Mouse (Mus musculus) WW6 (cell line): ENCODE measurements around the gene Akr1b10.
"Not testable (repeated sequence)": the region's sequence is repeated elsewhere in the genome, so short reads cannot be mapped to it uniquely, and the experiment has no call there.

Source experiments
- DNase-seq: peaks from one replicate; pipeline ENCODE4 v3.0.0-alpha.2; 2013; ENCODE audit warnings: low read depth, low spot score

Gene Akr1b10

DNA sequence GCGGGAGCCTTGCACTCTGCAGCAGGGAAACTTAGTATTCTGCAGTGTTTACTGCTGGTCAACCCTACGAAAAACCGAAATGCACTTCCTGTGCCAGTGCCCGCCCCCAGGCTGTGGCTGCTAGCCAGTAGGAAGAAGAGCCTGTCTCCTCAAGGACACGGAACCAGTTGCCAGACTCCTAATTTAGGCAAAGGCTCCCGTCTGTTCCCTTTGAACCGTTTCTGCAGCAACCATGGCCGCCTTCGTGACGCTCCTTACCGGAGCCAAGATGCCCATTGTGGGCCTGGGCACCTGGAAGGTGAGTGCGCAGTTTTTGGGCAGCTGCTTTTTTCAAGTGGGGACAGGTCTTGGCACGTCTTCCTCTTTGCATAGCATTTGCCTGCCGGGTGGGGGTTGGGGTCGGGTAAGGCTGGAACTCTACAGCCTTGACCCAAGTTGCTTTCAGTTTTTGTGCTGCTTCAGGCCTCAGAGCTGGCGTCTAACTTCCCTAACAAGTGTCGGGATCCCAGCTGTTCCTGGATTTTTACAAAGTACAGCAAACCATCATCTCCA lies at the start of gene Akr1b10:
Akr1b10 (plus strand) TSS at position 109 of the 552 bp plus-strand sequence.
- peak; percentile 28 for DNase-seq

DNA sequence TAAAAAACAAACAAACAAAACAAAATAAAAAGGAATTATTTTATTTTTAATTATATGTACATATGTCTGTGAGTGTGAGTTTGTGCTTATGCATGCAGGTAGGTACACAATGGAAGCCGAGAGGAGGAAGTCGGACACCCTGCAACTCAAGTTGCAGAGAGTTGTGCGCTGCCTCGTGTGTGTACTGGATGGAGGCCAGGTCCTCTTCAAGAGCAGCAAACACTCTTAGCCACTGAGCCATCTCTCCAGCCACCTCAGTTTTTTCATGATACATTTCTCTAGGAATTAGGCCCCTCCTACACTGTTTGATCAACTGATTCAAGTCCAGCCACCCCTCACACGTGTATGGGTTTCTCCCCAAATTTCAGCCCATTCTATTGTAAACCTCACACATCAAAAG lies 49.3 kb upstream of the Akr1b10 start:
- no peak for DNase-seq

DNA sequence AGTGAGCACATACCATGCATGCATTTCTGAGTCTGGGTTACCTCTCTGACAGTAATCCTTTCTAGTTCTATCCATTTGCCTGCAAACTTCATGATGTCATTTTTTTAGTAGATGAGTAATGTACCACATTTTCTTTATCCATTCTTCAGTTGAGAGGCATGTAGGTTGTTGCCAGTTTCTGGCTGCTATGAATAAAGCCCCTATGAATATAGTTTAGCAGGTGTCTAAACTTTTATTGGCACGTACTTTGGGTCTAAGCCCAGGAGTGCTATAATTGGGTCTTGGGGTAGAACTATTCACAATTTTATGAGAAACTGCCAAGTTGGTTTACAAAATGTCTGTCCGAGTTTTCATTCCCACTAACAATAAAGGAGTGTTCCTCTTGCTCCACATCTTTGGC lies 46.2 kb upstream of the Akr1b10 start:
- no peak for DNase-seq

DNA sequence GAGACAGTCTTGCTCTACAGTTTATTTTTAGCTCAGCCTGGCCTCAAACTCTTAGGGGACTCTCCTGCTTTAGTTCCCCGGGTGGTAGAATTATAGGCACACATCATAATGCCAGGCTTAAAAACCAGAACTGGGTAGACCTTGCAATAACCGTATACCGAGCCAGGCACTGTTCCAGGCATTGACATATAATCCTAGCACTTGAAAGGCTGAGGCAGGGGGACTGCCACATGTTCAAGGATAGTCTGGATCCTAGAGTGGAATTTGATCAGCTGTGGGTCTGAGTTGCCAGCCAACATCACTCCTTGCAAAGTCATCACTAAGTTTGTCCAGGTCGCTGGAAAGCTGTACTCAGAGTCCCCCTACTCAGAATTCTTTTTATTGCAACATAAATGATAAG lies 42.0 kb upstream of the Akr1b10 start:
- no peak for DNase-seq

DNA sequence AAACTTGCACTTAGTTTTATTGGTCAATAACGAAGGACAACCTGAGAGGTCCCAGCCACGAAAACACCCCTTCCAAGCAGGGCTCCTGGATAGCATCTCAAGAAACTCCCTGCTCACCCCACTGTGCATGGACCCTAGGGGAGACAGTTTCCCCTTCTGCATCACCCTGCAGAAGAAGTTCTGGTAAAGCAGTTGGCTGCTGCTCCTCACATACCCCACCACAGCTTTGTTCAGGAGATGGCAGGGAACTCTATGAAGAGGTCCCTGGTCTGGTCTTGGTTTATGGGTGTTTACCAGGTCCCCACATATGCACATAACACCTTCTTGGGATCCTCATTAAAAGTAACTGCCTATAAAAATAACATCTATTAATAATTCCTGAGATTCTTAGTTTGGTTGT lies 41.5 kb upstream of the Akr1b10 start:
- DNase-seq: no peak

DNA sequence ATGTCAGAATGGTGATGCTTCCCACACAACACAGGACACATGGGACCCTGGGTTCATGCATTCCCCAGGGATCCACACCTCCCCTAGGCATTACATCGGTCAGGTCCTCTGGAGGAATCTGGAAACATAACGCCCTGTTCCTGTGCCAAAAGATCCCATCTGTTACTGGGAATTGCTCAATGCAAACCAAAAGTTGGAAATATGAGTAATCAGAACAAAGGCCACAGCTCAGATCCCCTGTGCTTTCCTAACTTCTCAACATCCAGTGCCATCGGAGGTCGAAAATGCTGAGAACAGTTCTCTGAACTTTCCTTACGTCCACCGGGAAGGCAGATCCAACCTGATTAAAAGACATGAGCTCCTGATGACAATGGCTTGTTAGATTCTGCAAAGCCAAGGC lies 40.6 kb upstream of the Akr1b10 start:
- no peak for DNase-seq

DNA sequence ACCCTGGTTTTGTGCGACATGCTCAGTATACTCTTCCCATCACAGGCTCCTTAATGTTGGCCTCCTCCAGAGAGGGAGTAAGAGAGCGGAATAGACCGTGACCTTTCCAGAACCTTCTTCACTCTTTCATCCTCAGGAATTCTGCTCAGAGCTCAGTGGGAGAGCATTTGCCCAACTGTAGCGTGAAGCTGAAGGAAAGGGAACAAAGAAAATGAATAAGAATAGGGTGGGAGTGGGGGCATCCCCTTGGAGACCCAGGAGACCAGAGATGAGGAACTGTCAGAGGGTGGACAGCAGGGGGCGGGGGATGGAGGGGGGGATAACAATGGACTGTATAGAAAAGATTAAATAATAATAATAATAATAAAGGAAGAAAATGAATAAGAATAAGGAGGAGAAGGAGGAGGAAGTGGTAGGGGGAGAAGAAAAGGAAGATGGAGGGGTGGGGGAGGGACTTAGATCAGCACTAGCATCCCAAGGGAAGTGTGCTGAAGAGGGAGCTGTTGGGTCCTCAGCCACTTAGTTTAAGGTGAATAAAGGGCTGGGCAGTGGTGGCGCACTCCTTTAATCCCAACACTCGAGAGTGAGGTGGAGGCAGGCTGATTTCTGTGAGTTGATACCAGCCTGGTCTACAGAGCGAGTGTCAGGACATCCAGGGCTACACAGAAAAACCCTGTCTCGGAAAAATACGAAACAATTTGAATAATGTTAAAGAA lies 39.7 kb upstream of the Akr1b10 start:
- no peak for DNase-seq

DNA sequence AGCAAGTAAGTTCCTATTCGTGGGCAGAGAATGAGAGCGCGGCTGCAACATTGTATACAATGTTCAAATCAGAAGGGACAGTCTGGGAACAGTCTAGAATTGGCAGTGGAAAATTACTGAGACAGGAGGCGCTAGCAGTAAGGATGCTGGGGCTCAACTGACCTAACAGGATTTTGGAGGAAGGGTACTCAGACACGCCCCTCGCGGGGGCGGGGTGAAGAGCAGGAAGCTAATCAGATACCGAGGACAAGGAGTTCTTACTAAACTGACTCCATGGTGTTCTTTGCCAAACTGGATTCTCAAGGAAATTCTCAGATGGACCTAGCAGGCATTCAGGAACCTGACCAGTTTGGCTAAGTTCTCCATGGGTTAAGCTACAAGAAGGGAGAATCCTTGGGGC lies 39.1 kb upstream of the Akr1b10 start:
- no peak for DNase-seq

DNA sequence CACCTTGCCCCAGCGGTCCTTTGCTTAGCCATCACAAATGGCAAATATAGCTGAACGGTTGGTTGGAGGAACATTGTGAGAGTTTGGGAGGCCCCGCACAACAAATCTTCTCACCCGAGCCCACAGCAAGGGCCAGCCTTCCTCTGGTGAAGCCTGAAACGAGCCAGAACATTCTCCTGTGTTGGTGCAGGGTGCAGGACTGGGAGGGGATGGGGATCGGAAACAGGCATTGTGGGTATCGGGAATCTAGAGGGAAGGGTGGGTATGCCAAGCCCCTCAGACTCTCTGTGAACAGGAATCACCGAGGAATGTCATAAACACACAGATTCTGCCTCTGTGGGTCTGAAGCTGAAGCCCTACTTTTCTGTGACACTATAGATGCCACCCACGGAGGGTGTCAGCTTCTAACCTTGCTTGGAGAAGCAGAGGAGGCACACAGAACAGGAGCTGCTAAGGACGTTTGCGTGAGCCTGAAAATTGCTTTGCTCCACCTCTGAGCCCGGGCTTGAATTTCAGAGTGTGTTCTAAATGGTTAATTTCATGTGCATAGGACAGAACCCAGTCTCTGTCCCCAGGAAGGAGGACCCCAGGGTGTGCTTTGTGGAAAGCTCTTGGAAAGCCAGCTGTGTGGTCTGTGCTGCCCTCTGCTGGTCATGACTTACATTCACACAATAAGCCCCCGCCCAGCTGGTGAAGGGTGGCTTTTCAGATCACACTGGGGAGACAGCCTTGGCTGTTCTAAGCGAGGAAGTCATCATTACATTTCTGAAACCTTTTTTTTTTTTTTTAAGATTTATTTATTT lies 37.7 kb upstream of the Akr1b10 start:
- no peak for DNase-seq

DNA sequence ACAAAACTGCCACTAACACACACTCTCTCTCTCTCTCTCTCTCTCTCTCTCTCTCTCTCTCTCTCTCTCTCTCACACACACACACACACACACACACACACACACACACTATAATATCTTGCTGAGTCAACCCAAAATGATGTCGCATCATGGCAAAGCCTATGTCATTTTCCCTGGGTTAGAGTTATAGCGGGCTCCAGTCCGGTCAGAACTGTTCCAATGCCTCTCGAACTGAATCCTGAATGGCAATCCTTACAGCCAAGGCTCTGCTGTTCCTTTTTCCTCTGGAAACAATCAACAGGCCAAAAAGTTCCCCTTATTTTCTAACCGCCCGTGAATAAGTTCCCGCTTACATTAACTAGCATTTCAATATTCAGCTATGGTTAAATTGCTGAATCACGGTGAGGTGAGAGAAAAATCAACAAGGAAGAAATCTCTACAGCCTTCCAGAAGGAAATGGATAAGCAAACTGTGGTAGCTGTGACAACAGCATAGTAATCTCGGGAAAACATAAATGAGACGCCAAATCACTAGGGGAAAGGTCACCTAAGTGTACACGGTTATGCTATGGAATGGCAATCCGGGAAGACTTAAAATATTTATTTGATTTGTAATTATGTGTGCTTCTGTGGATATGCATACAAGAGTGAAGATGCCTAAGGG lies 33.9 kb upstream of the Akr1b10 start:
- no peak for DNase-seq

DNA sequence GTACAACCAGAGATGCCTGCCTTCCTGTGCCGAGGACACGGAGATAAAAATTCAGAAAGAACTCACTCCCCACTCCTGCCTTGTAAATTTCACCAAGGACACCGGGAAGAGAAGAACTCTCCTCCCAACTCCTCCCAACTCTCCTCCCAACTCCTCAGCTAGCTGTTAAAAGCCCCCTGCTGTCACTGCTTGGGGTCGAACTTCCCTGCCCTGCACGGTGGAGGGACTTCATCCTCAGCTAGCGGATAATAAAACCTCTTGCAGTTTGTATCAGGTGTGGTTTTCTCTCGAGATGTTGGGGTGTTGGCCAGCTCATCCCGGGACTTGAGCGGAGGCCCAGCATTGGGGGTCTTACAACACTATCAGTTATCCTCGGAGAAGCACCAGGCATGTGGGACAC lies 32.5 kb upstream of the Akr1b10 start:
- not testable (repeated sequence) for DNase-seq

DNA sequence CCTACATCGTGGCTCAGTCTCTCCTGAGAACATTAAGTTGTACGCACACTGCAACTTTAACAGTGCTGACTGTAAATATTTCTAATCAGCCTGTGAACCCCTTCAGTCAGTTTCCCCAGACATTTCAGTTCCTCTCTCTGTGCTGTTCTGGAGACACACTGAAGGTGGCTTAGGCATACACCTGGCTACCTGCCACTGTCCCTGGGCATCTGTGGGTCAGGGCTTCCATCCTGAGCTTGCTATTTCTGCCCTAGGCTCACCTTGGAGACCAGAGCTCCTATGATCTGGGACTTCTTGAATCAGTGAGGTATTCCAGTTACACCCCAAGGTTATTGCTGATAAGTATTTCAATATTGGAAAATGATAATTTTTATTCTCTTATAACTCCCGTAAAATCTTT lies 31.6 kb upstream of the Akr1b10 start:
- no peak for DNase-seq

DNA sequence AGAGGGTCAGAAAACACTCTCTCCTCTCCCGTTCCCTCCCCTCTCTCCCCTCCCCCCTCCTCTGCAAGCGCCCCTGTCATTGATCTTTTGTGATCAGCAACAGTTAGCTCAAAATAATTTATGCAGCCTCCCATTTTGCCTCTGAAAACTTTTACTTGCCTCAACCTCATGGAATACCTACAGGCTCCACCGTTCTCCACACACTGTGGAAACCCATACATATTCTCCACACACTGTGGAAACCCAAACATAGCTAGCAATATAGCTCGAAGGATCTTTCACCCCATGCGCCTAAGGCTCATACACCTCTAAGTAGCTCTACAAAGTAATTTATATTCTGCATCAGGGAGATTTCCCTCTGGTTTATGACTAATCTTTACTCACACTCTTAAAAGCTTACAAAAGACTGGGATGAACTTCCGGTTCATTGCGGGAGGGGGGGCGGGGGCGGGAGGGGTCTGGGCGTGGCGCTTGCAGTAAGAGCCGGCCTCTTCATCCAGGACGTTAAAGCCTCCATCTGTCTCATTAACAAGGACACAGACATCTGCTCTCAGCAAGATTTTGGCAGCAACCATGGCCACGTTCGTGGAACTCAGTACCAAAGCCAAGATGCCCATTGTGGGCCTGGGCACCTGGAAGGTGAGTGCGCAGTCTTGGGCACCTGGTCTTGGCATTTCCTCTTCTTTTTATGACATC lies 30.2 kb upstream of the Akr1b10 start, which contains the start of gene Akr1b8:
Akr1b8 (plus strand) TSS at position 462 of the 696 bp plus-strand sequence.
- DNase-seq: no peak

DNA sequence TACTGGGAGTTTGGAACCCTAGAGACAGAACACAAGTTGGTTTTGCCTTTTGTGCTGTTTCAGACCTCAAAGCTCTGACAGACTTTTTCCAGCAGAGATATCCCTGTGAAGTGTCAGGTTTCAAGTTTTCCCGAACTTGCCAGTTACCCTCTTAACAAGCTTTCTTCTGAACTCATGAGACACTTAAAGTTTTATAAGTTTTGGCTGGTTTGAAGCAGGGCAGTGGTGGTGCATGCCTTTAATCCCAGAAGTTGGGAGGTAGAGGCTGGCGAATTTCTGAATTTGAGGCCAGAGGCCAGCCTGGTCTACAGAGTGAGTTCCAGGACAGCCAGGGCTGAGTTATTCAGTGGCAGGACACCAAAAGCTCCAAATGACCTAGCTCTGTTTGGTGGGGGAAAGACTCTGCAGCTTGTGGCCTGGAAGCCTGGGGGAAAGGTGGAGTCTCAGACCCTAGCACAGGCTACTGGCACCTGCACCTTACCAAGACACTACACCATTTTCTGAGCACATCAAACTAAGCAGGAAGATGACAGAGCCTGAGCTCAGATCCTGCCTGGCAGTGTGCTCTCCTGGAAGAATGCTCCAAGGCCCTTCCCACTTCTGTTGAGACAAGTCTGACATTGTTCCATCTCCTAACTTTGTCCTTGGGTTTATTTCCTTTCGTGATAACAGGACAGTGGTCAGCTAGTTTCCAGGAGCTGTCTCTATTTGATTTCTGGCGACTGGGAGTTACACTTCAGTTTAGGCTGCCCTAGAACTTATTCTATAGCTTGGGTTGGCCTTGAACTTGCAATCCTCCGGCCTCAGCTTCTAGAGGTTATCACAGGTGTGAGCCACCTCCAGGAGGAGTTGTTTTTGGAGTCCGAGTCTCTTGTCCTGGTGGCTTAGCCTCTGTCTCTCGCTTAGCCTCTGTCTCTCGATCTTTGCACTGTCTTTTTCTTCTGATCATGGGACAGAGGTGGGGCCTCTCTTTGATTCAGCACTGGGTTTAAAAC lies 29.4 kb upstream of the Akr1b10 start:
- DNase-seq: no peak

DNA sequence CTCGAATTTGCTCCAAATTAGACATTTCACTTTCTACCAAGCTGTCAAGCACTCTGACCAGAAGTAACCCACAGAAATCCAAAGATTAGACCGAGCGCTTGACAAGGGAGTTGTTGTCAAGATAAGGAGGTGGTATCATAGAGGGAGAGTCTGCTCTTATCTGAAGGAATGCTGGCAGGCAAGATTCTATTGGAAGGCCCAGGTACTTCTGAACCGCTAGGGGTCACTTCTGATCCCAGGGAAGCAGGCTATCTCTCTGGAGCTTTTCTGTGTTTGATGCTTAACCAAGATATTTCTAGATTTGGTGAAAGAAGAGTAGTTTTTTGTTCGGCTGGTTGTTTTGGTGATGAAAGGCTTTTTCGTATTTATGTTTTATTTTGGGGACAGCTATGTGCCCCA lies 28.7 kb upstream of the Akr1b10 start:
- no peak for DNase-seq

DNA sequence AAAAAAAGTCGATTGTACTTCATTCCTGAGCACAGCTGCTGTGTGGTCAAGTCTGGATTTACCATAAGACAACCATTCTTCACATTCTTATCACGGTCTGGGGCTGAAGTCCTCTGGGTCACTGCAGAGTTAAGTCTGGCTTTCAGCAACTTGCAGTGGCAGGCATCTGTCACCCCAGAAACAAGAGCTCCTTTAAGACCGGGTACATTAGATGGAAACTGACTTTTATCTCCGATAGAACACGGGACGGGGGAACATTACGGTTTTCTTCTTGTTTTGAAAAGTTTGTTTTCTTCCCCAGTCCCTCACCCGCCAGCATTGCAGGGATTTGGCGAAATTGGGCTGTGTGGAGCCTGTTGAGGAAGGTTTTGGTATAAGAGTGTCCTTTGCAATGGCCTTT lies 28.2 kb upstream of the Akr1b10 start:
- DNase-seq: no peak

DNA sequence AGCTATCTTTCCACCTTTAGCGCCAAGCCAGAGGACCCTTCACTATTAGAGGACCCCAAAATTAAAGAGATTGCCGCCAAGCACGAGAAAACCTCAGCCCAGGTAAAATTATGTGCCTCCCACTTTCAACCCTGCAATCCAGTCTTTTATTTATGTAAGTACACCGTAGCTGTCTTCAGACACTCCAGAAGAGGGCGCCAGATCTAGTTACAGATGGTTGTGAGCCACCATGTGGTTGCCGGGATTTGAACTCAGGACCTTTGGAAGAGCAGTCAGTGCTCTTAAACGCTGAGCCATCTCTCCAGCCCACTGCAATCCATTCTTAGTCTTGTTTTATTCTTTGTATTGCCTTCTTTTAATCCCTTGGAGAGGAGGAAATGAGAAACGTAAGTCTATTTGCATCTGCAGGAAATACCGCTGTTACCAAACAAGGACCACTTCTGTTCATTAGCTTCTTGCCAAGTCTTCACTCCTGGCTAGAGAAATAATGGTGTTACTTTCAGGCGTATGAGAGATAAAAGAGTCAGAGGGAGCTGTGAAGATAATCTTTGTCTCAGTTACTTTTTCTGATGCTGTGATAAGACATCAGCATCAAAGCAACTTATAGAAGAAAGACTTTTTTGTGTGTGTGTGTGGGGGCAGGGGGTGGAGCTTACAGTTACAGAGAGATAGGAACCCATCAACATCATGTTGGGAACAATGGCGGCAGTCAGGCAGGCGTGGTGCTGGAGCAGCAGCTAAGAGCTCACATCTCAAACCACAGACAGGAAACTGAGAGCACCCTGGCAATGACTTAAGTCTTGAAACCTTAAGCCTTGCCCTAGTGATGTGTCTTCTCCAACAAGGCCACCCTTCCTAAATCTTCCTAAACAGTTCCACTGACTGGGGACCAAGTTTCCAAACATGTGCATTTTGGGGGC lies 19.5 kb upstream of the Akr1b10 start:
- no peak for DNase-seq

DNA sequence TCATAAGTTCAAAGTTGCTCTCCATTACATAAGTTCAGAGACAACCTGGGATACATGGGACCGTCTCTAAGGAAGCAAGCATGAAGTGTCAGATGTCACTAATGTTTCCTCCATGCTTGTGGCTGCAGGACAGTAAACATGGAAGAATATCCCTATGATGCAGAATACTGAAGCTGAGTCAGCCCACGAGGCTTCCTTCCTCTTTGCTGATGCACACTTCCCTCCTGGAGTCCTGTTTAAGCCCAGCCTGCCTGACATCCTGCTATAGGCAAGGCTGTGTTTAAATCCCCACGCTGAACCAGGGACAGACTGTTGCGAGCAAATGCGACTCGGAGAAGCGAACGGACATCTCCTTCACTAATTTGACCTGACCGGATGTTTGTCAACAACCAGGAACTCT lies 16.0 kb upstream of the Akr1b10 start:
- DNase-seq: no peak

DNA sequence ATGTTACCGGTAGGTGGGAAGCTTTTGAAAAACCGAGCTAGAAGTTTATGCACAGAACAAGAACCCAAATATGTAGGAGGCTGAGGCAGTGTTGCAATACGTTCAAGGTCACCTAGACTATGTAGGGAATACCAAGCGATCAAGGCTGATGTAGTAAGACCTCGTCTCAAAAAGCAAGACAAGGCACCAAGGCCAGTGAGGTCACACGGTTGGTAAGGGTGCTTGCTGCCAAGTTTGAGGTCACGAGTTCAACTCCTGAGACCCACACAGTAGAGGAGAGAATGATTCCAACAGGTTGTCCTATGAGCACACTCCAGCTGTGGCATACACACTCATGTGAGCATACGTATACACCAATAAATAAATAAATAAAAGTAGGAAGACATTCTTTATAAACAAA lies 13.9 kb upstream of the Akr1b10 start:
- DNase-seq: no peak
